Mouse (Mus musculus): ENCODE results near the gene Nprl3. TPM values are rescaled to one million over a fixed set of nuclear protein-coding genes. Genes with fewer than 3 reads are reported as not detected.

Nprl3 gene
- polyA plus RNA-seq, 1 experiment from 2014 or later: 38.6 TPM

DNA sequence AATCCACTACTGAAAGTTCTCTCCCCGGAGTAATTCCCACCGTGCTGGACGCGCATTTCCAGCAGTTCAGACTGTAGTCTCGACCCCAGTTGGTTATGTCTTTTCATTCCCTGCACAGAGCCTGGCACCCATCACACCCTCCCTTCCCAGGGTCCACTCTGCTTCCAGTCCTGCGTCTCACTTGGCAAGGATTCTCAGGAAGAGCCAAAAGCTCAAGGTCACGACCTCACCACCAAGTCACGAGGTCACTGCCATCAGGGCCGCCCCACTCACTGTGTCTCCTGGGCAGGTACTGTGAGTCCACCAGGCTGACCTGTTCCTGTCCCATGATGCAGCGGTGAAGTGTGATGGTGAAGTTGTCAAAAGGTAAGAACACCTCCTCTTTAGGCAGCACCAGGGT lies 73.4 kb downstream of the Nprl3 start:
- WGBS: 74% methylated on average over 10 of the region's 10 CpGs
- no peak overlapping the region for H3K27ac ChIP-seq (ENCODE audit: poor library complexity, severe bottlenecking)
- H3K27me3 ChIP-seq (replicated peaks): peaks cover 35% of the 10 kb centered on the region
- ATAC-seq (ENCODE audit: insufficient number of reproducible peaks, low FRiP score): no peak
- H3K4me2 ChIP-seq: no peak overlapping the region
- no peaks in the 10 kb centered on the region for H3K36me3 ChIP-seq
- H3K4me3 ChIP-seq: no peak overlapping the region
- H3K9me3 ChIP-seq (replicated peaks): no peaks in the 10 kb centered on the region
- H3K9ac ChIP-seq: no peak overlapping the region
- H3K4me1 ChIP-seq (replicated peaks): peaks cover 20% of the 10 kb centered on the region

DNA sequence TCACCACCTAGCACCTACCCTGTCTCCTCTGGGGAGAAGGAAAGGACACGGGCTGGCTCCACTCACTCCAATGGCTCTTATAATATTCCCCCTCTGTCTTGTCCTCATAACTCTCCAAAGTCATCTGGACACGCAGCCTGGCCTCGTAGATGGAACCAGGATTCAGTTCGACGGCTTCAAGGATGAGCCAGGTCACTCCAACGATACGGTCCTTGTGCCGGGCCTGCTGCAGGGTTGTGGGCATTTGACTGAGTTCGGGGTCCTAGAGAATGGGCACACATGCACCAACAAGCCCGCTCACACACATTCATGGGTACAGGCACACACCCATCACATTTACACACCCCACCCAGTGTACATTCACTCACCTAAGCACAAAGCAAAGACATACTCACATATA lies 74.4 kb downstream of the Nprl3 start:
- no peak for ATAC-seq (ENCODE audit: insufficient number of reproducible peaks, low FRiP score)
- Histone ChIP-seq H3K9me3 (replicated peaks) (no peaks in the 10 kb centered on the region), H3K4me3 (no peak overlapping the region), H3K36me3 (no peaks in the 10 kb centered on the region), H3K27me3 (replicated peaks) (peaks cover 29% of the 10 kb centered on the region), H3K4me2 (no peak overlapping the region), H3K9ac (no peak overlapping the region), H3K27ac (ENCODE audit: poor library complexity, severe bottlenecking) (no peak overlapping the region), H3K4me1 (replicated peaks) (peaks cover 16% of the 10 kb centered on the region)
- 89% methylated on average over 10 of the region's 10 CpGs for WGBS

- WGBS: 70% methylated on average over 13 of the region's 13 CpGs
- no peak for ATAC-seq (ENCODE audit: insufficient number of reproducible peaks, low FRiP score)
- H3K9ac ChIP-seq: peak overlapping the region; percentile 22; the same call in 1 of the 2 replicates
- no peaks in the 10 kb centered on the region for H3K9me3 ChIP-seq (replicated peaks)
- H3K4me2 ChIP-seq: no peak overlapping the region
- H3K27ac ChIP-seq (ENCODE audit: poor library complexity, severe bottlenecking): no peak overlapping the region
- H3K27me3 ChIP-seq (replicated peaks): peaks cover 19% of the 10 kb centered on the region
- peaks cover 10% of the 10 kb centered on the region for H3K4me1 ChIP-seq (replicated peaks)
- no peaks in the 10 kb centered on the region for H3K36me3 ChIP-seq
- H3K4me3 ChIP-seq: no peak overlapping the region
Observed at GRCm38 (mm10) chr11:32190603-32191110, 76.8 kb downstream of the Nprl3 start.

GRCm38 (mm10) chr11:32190119-32190518 lies 77.4 kb downstream of the Nprl3 start:
- Histone ChIP-seq H3K27ac (ENCODE audit: poor library complexity, severe bottlenecking) (no peak overlapping the region), H3K4me2 (no peak overlapping the region), H3K9ac (peak overlapping the region; percentile 22; the same call in 1 of the 2 replicates), H3K36me3 (no peaks in the 10 kb centered on the region), H3K4me1 (replicated peaks) (peaks cover 10% of the 10 kb centered on the region), H3K27me3 (replicated peaks) (peaks cover 18% of the 10 kb centered on the region), H3K4me3 (no peak overlapping the region), H3K9me3 (replicated peaks) (no peaks in the 10 kb centered on the region)
- ATAC-seq (ENCODE audit: insufficient number of reproducible peaks, low FRiP score): no peak
- WGBS: 86% methylated on average over 9 of the region's 9 CpGs

DNA sequence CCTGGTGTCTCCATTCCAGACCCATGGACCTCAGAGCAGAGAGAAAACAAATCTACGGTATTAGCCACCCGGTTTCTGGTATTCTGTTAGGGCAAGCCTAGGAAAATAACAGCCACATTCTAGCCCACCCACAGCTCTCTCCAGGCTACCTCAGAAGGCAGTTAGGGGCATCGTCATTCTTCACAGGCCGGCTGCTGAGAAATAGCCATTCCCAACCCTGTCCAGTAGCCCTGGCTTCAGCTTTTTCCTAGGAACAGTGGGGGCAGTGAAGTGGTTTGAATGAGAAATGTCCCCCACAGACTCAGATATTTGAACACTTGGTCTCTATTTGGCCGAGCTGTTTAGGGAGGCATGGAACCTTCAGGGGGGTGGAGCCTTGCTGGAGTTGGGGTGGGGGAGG lies 78.1 kb downstream of the Nprl3 start:
- no peak for ATAC-seq (ENCODE audit: insufficient number of reproducible peaks, low FRiP score)
- Histone ChIP-seq H3K27me3 (replicated peaks) (peaks cover 19% of the 10 kb centered on the region; the same call in 1 of the 2 replicates), H3K36me3 (no peaks in the 10 kb centered on the region), H3K4me2 (no peak overlapping the region), H3K4me1 (replicated peaks) (peaks cover 10% of the 10 kb centered on the region), H3K9ac (no peak overlapping the region), H3K27ac (ENCODE audit: poor library complexity, severe bottlenecking) (no peak overlapping the region), H3K9me3 (replicated peaks) (no peaks in the 10 kb centered on the region), H3K4me3 (no peak overlapping the region)
- 68% methylated on average over 5 of the region's 5 CpGs for WGBS

- no peak overlapping the region for H3K4me3 ChIP-seq
- peaks cover 10% of the 10 kb centered on the region for H3K4me1 ChIP-seq (replicated peaks)
- no peak for ATAC-seq (ENCODE audit: insufficient number of reproducible peaks, low FRiP score)
- H3K27me3 ChIP-seq (replicated peaks): peaks cover 16% of the 10 kb centered on the region; the same call in 1 of the 2 replicates
- no peaks in the 10 kb centered on the region for H3K36me3 ChIP-seq
- no peak overlapping the region for H3K27ac ChIP-seq (ENCODE audit: poor library complexity, severe bottlenecking)
- no peaks in the 10 kb centered on the region for H3K9me3 ChIP-seq (replicated peaks)
- WGBS: 83% methylated on average over 12 of the region's 12 CpGs
- no peak overlapping the region for H3K4me2 ChIP-seq
- H3K9ac ChIP-seq: no peak overlapping the region
Observed at GRCm38 (mm10) chr11:32188881-32189280, 78.6 kb downstream of the Nprl3 start.

GRCm38 (mm10) chr11:32187256-32187655 lies 80.3 kb downstream of the Nprl3 start:
- no peaks in the 10 kb centered on the region for H3K36me3 ChIP-seq
- H3K4me2 ChIP-seq: no peak overlapping the region
- WGBS: 87% methylated on average over 4 of the region's 4 CpGs
- no peaks in the 10 kb centered on the region for H3K9me3 ChIP-seq (replicated peaks)
- H3K27ac ChIP-seq (ENCODE audit: poor library complexity, severe bottlenecking): no peak overlapping the region
- peaks cover 10% of the 10 kb centered on the region for H3K4me1 ChIP-seq (replicated peaks)
- H3K27me3 ChIP-seq (replicated peaks): peaks cover 18% of the 10 kb centered on the region; the same call in 1 of the 2 replicates
- no peak for ATAC-seq (ENCODE audit: insufficient number of reproducible peaks, low FRiP score)
- no peak overlapping the region for H3K4me3 ChIP-seq
- no peak overlapping the region for H3K9ac ChIP-seq

- Histone ChIP-seq H3K27ac (ENCODE audit: poor library complexity, severe bottlenecking) (no peak overlapping the region), H3K9ac (no peak overlapping the region), H3K4me1 (replicated peaks) (0 out of 2 replicates have a peak, but pooled peaks cover 5% of the 10 kb centered on the region), H3K4me3 (no peak overlapping the region), H3K4me2 (no peak overlapping the region), H3K27me3 (replicated peaks) (peaks cover 21% of the 10 kb centered on the region; the same call in 1 of the 2 replicates), H3K9me3 (replicated peaks) (no peaks in the 10 kb centered on the region), H3K36me3 (no peaks in the 10 kb centered on the region)
- WGBS: 73% methylated on average over 3 of the region's 3 CpGs
- no peak for ATAC-seq (ENCODE audit: insufficient number of reproducible peaks, low FRiP score)
Observed at GRCm38 (mm10) chr11:32186031-32186430, 81.5 kb downstream of the Nprl3 start.

DNA sequence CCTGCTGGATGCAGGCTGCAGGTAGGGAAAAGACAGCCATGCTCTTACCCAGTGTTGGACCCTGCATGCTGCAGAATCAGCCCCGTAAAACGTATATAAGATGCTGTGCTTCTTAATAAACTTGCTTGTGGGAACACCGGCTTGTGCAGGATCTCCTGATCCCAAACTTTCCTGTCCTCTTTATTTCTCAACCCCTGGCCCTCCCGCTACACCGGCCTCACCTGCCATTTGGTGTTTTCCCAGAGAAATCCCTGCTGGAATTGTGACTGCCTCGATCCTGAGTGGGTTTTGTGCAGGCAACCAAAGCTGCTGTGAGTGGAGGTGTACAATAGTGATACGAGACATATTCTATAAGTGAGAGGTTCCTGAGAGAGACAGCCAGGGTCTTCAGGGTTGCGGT lies 83.0 kb downstream of the Nprl3 start:
- Histone ChIP-seq H3K9ac (no peak overlapping the region), H3K27ac (ENCODE audit: poor library complexity, severe bottlenecking) (no peak overlapping the region), H3K36me3 (no peaks in the 10 kb centered on the region), H3K9me3 (replicated peaks) (no peaks in the 10 kb centered on the region), H3K27me3 (replicated peaks) (peaks cover 15% of the 10 kb centered on the region; the same call in 1 of the 2 replicates), H3K4me2 (no peak overlapping the region), H3K4me3 (no peak overlapping the region), H3K4me1 (replicated peaks) (no peaks in the 10 kb centered on the region)
- no peak for ATAC-seq (ENCODE audit: insufficient number of reproducible peaks, low FRiP score)
- 86% methylated on average over 8 of the region's 8 CpGs for WGBS

DNA sequence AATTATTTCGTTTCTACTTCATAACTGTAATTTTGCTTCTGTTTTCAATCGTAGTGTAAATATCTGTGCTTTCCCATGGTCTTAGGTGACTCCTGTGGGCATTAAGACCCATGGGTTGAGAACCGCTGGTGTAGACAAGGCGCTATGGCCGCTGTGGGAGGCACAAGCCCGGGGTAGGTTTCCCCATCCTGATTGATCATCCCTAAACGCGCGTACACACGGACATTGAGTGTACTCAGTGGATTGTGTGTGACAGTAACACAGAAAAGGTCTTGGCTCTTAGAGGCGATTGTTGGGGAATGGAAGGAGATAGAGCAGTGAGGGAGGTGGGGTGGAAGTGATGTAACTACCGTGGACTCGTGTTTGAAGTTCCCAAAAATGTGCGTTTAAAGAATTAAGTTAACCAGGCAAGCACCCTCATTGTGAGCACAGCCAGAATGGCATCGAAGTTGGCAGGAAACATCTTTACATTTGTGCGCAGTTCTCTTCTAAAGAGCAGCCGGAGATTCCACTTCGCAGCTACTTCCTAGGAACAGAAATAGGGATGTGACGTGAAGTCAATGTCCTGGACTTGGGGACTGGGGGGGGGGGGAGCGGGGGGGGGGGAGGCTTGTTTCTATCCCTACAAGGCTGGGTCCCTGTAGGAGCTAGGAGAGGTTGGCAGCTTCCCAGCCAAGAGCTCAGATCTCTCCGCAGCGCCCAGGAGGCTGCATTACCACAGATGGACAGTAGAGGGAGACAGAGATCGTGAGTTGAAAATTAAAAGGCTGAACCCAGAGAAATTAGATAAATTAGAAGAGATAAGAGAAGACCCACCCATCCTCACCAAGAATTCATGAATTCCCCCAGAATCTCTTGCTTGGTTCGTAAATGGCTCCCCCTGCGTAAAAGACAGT lies 85.3 kb downstream of the Nprl3 start:
- WGBS: 39% methylated on average over 25 of the region's 25 CpGs
- Histone ChIP-seq H3K4me3 (no peak overlapping the region), H3K9me3 (replicated peaks) (no peaks in the 10 kb centered on the region), H3K27me3 (replicated peaks) (peaks cover 15% of the 10 kb centered on the region; the same call in 1 of the 2 replicates), H3K27ac (ENCODE audit: poor library complexity, severe bottlenecking) (no peak overlapping the region), H3K4me2 (no peak overlapping the region), H3K4me1 (replicated peaks) (no peaks in the 10 kb centered on the region), H3K36me3 (no peaks in the 10 kb centered on the region), H3K9ac (no peak overlapping the region)
- no peak for ATAC-seq (ENCODE audit: insufficient number of reproducible peaks, low FRiP score)

DNA sequence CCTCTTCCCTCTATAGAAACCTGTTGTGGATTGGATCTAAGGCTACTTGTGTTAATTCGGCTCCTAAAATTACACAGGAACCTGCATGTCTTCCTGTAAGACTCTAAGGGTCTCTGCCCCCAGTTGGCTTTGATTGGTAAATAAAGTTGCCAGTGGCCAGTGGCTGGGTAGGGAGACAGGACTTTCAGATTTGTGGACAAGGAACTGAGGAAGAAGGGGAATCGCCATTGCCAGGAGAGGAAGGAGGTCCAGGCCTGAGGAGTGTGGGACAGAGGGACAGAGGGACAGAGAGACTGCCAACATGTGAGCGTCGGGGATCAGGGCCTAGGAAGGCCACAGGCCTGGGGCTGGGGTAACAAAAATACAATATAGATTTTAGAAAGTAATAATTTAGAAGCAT lies 86.3 kb downstream of the Nprl3 start:
- H3K9ac ChIP-seq: no peak overlapping the region
- no peaks in the 10 kb centered on the region for H3K4me1 ChIP-seq (replicated peaks)
- peaks cover 15% of the 10 kb centered on the region; the same call in 1 of the 2 replicates for H3K27me3 ChIP-seq (replicated peaks)
- WGBS: 80% methylated on average over 4 of the region's 4 CpGs
- no peak overlapping the region for H3K27ac ChIP-seq (ENCODE audit: poor library complexity, severe bottlenecking)
- no peak overlapping the region for H3K4me2 ChIP-seq
- H3K4me3 ChIP-seq: no peak overlapping the region
- no peaks in the 10 kb centered on the region for H3K36me3 ChIP-seq
- no peaks in the 10 kb centered on the region for H3K9me3 ChIP-seq (replicated peaks)
- no peak for ATAC-seq (ENCODE audit: insufficient number of reproducible peaks, low FRiP score)
